7 mouse cellular contexts compared by ENCODE assay signal in the genomic region with DNA sequence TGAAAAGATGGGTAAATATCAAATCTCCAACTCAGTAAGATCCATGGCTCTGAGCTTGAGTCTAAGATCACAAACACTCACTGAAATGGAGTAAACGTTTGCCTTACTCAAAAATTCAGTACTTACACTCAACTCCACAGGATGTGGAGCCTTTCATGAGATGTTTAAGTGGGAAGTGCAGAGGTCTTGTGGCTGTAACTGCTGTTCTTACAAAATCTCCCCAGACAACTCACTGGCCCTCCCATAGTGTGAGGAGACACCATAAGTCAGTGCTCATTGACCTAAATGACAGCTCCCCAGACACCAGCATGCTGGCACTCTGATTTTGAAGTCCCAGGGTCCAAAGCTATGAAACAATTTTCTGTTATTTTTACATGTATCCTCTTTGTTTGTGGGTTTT. TPM values are rescaled to one million over a fixed set of nuclear protein-coding genes. Genes with fewer than 3 reads are reported as not detected.
ATAC-seq lines count a peak whose summit lies in the region.
"Had no signal": no experiment of that assay in that cellular context is flagged by ENCODE, and none has a peak within 500 bp of the region (broad histone marks: within the 10 kb centered on the region; RNA-seq: fewer than 3 reads in every experiment).

No protein-coding gene starts in this region.

- ATAC-seq in common myeloid progenitor, adult 5-6 weeks (replicated peaks; ENCODE audit: low read depth, poor library complexity, severe bottlenecking): peak; percentile 66; the same call in 1 of the 2 replicates
- peak; percentile 98 for ATAC-seq in granulocyte monocyte progenitor cell, adult 5-6 weeks (replicated peaks; ENCODE audit: poor library complexity, severe bottlenecking)
- peak; percentile 84 for ATAC-seq in megakaryocyte, adult 5-6 weeks (ENCODE audit: poor library complexity, severe bottlenecking)
- ATAC-seq in megakaryocyte progenitor cell, adult 5-6 weeks (replicated peaks; ENCODE audit: poor library complexity): peak; percentile 86

RNA-seq across cellular contexts. Expression of a gene that starts 15.7 kb away (rescaled TPM):
- total RNA-seq in common myeloid progenitor, adult 5-6 weeks (2017): 0.78 and 1.2 TPM in 2 replicates
- total RNA-seq in granulocyte monocyte progenitor cell, adult 5-6 weeks (2014; fragmentation: Nextera tagmentation): 0.77 TPM in 1 of 2 replicates, not detected in the other
- total RNA-seq in granulocyte monocyte progenitor cell, adult 5-6 weeks (2017): 0.65 and 0.77 TPM in 2 replicates
- 1.0 and 1.1 TPM in 2 replicates for total RNA-seq in megakaryocyte, adult 5-6 weeks (2015)
- total RNA-seq in megakaryocyte, adult 5-6 weeks (2017): 2.2 and 2.6 TPM in 2 replicates
- 0.07 and 0.15 TPM in 2 replicates for total RNA-seq in megakaryocyte progenitor cell, adult 5-6 weeks (2015)
- 0.64 and 0.75 TPM in 2 replicates for total RNA-seq in megakaryocyte progenitor cell, adult 5-6 weeks (2017)
- total RNA-seq: ES-E14 had no signal

RNA-seq across cellular contexts. Expression of a gene that starts 15.7 kb away (rescaled TPM):
- total RNA-seq in common myeloid progenitor, adult 5-6 weeks (2017): not detected in 2 replicates
- total RNA-seq in granulocyte monocyte progenitor cell, adult 5-6 weeks (2014; fragmentation: Nextera tagmentation): not detected in 2 replicates
- total RNA-seq in granulocyte monocyte progenitor cell, adult 5-6 weeks (2017): not detected in 2 replicates
- not detected in 2 replicates for total RNA-seq in megakaryocyte, adult 5-6 weeks (2015)
- not detected in 2 replicates for total RNA-seq in megakaryocyte, adult 5-6 weeks (2017)
- total RNA-seq in megakaryocyte progenitor cell, adult 5-6 weeks (2015): 0.32 TPM in 1 of 2 replicates, not detected in the other
- 0.20 TPM in 1 of 2 replicates, not detected in the other for total RNA-seq in megakaryocyte progenitor cell, adult 5-6 weeks (2017)
- total RNA-seq: adrenal gland, postnatal 36 days; ES-E14; MEL had no signal

Comparison
In these comparisons a context has a peak if more than half of its experiments do, and no peak if none do; other contexts are left out.
1. Peak in every context shown above with its lines: ATAC-seq.